8 mouse cellular contexts compared by ENCODE assay signal in genomic region chr9:65214778-65215493, GRCm38 (mm10). TPM values are rescaled to one million over a fixed set of nuclear protein-coding genes. Genes with fewer than 3 reads are reported as not detected.
DNase-seq lines count a peak whose midpoint lies in the region; ATAC-seq lines count a peak whose summit lies in the region.

No protein-coding gene starts in this region.

- under 1% methylated on average over 53 of the region's 59 CpGs for WGBS in hindbrain, embryonic 11.5 days

- peak; percentile 94 for ATAC-seq in hindbrain, embryonic 11.5 days (ENCODE audit: low FRiP score)

- H3K4me2 ChIP-seq in hindbrain, embryonic 11.5 days (replicated peaks; ENCODE audit: low read depth, low read length): peak overlapping the region; percentile 75

- H3K36me3 ChIP-seq in hindbrain, embryonic 11.5 days (ENCODE audit: control insufficient read depth, insufficient read depth, low read length): no peaks in the 10 kb centered on the region

- peak overlapping the region; percentile 81 for H3K9ac ChIP-seq in hindbrain, embryonic 11.5 days (ENCODE audit: low read depth, low read length)

- no peaks in the 10 kb centered on the region for H3K9me3 ChIP-seq in hindbrain, embryonic 11.5 days (ENCODE audit: control insufficient read depth, low read length)

- H3K27me3 ChIP-seq in hindbrain, embryonic 11.5 days (ENCODE audit: control insufficient read depth, insufficient read depth, low read length): no peaks in the 10 kb centered on the region

- peak overlapping the region; percentile 80 for H3K27ac ChIP-seq in hindbrain, embryonic 11.5 days (ENCODE audit: low read depth, low read length)

- peak overlapping the region; percentile 51 for H3K4me3 ChIP-seq in hindbrain, embryonic 11.5 days (ENCODE audit: low read depth, low read length)

- DNase-seq in Muller cell, postnatal 12 days (ENCODE audit: inconsistent ontology term): peak; percentile 95
- peak; percentile 89 for DNase-seq in cerebellum, adult 9-10 months
- peak; percentile 38 to 71 for DNase-seq in frontal cortex, adult 2 months (ENCODE audit: extremely low spot score in 1 of 2, low spot score in 1 of 2)
- peak; percentile 87 for DNase-seq in hindbrain, embryonic 11.5 days (ENCODE audit: low spot score)
- DNase-seq in layer of hippocampus, postnatal 25 days (ENCODE audit: extremely low spot score in 1 of 2, low spot score in 1 of 2): peak; percentile 64 to 75
- DNase-seq in lung, postnatal 14 days: peak; percentile 91
- peak; percentile 90 for DNase-seq in ovary, postnatal 36 days (ENCODE audit: low spot score)
- DNase-seq in thymus, postnatal 36 days: peak; percentile 86 to 87

- H3K4me1 ChIP-seq in hindbrain, embryonic 11.5 days (replicated peaks; ENCODE audit: control insufficient read depth, insufficient read depth, low read length): no peaks in the 10 kb centered on the region

RNA-seq across cellular contexts. Expression of gene Parp16, which starts 19.8 kb away (rescaled TPM):
- 3.9 TPM in 2 replicates for polyA plus RNA-seq in frontal cortex, adult 2 months (2012; rRNA removed)
- 4.0 and 6.5 TPM in 2 replicates for polyA plus RNA-seq in hindbrain, embryonic 11.5 days (2014; fragmentation: Nextera tagmentation; extraction: Ambion mirVana)
- 1 to 10 TPM; 3.7 to 4.6 TPM for total RNA-seq in layer of hippocampus, postnatal 25 days (2021)

RNA-seq across cellular contexts. Expression of gene Cilp, which starts 50.0 kb away (rescaled TPM):
- 0.08 TPM in 2 replicates for polyA plus RNA-seq in frontal cortex, adult 2 months (2012; rRNA removed)
- 0.25 and 0.31 TPM in 2 replicates for polyA plus RNA-seq in hindbrain, embryonic 11.5 days (2014; fragmentation: Nextera tagmentation; extraction: Ambion mirVana)
- not detected for total RNA-seq in layer of hippocampus, postnatal 25 days (2021)

Comparison
In these comparisons a context has a peak if more than half of its experiments do, and no peak if none do; other contexts are left out.
1. Peak in every context shown above with its lines: DNase-seq, ATAC-seq, H3K4me3 ChIP-seq and H3K27ac ChIP-seq.